Mouse (Mus musculus): Measurements from ENCODE around the gene Gm29666. TPM values are rescaled to one million over a fixed set of nuclear protein-coding genes. Genes with fewer than 3 reads are reported as not detected.
"Not testable (repeated sequence)": the region's sequence is repeated elsewhere in the genome, so short reads cannot be mapped to it uniquely, and the experiment has no call there.

The Gm29666 gene
- total and polyA plus RNA-seq, 2 experiments from 2014 or later, result 0.47 to 0.65 TPM

GRCm38 (mm10) chr15:84922884-84923507, 3.2 kb upstream of the Gm29666 start, which contains the start of gene Nup50:
Nup50 (plus strand) TSS chr15:84923411.
- H3K9ac ChIP-seq (replicated peaks; ENCODE audit: low read length), result peak within 1 kb of the TSS; percentile 95
- DNase-seq (ENCODE audit: low spot score) (peak; percentile 100), ATAC-seq (peak; percentile 92)
- H3K27me3 ChIP-seq (ENCODE audit: insufficient read depth, low read length), result no peaks in the 10 kb centered on the region
- peak within 1 kb of the TSS; percentile 76 for H3K4me2 ChIP-seq (ENCODE audit: low read depth, low read length)
- peak within 1 kb of the TSS; percentile 96 for H3K4me3 ChIP-seq (ENCODE audit: low read length)
- TF ChIP-seq CTCF (IDR thresholded peaks at IDR 0.05; ENCODE audit: low read depth), result no peak
- peak within 1 kb of the TSS; percentile 98 for H3K27ac ChIP-seq
- H3K36me3 ChIP-seq (ENCODE audit: insufficient read depth, low read length), result peaks cover 7% of the 10 kb centered on the region
- H3K4me1 ChIP-seq (ENCODE audit: insufficient read depth, low read length), result peaks cover 11% of the 10 kb centered on the region; the same call in 1 of the 2 replicates
- no peaks in the 10 kb centered on the region for H3K9me3 ChIP-seq (ENCODE audit: low read length)
- 0% methylated on average over 59 of the region's 60 CpGs for WGBS

GRCm38 (mm10) chr15:84913201-84913600, 6.6 kb downstream of the Gm29666 start:
- no peak overlapping the region for H3K27ac ChIP-seq
- no peak overlapping the region for H3K4me2 ChIP-seq (ENCODE audit: low read depth, low read length)
- no peaks in the 10 kb centered on the region for H3K27me3 ChIP-seq (ENCODE audit: insufficient read depth, low read length)
- ATAC-seq (no peak), DNase-seq (ENCODE audit: low spot score) (peak; percentile 39)
- 53% methylated on average over 3 of the region's 3 CpGs for WGBS
- no peaks in the 10 kb centered on the region for H3K4me1 ChIP-seq (ENCODE audit: insufficient read depth, low read length)
- no peak overlapping the region for H3K9ac ChIP-seq (replicated peaks; ENCODE audit: low read length)
- H3K36me3 ChIP-seq (ENCODE audit: insufficient read depth, low read length), result no peaks in the 10 kb centered on the region
- no peak for TF ChIP-seq CTCF (IDR thresholded peaks at IDR 0.05; ENCODE audit: low read depth)
- H3K9me3 ChIP-seq (ENCODE audit: low read length), result 0 out of 2 replicates have a peak, but pooled peaks cover 9% of the 10 kb centered on the region
- H3K4me3 ChIP-seq (ENCODE audit: low read length), result no peak overlapping the region

- no peaks in the 10 kb centered on the region for H3K36me3 ChIP-seq (ENCODE audit: insufficient read depth, low read length)
- no peak for TF ChIP-seq CTCF (IDR thresholded peaks at IDR 0.05; ENCODE audit: low read depth)
- H3K4me3 ChIP-seq (ENCODE audit: low read length), result no peak overlapping the region
- H3K9ac ChIP-seq (replicated peaks; ENCODE audit: low read length), result no peak overlapping the region
- ATAC-seq (no peak), DNase-seq (ENCODE audit: low spot score) (peak; percentile 31)
- 38% methylated on average over 7 of the region's 7 CpGs for WGBS
- H3K9me3 ChIP-seq (ENCODE audit: low read length), result no peaks in the 10 kb centered on the region
- H3K4me1 ChIP-seq (ENCODE audit: insufficient read depth, low read length), result peaks cover under 1% of the 10 kb centered on the region; the same call in 1 of the 2 replicates
- H3K4me2 ChIP-seq (ENCODE audit: low read depth, low read length), result no peak overlapping the region
- no peak overlapping the region for H3K27ac ChIP-seq
- no peaks in the 10 kb centered on the region for H3K27me3 ChIP-seq (ENCODE audit: insufficient read depth, low read length)
These were observed 15.9 kb downstream of the Gm29666 start for GRCm38 (mm10) chr15:84903843-84904385.

GRCm38 (mm10) chr15:84898077-84898476, 21.8 kb downstream of the Gm29666 start:
- Histone ChIP-seq H3K9ac (replicated peaks; ENCODE audit: low read length) (no peak overlapping the region), H3K27me3 (ENCODE audit: insufficient read depth, low read length) (no peaks in the 10 kb centered on the region), H3K36me3 (ENCODE audit: insufficient read depth, low read length) (no peaks in the 10 kb centered on the region), H3K27ac (no peak overlapping the region), H3K9me3 (ENCODE audit: low read length) (no peaks in the 10 kb centered on the region), H3K4me1 (ENCODE audit: insufficient read depth, low read length) (peaks cover 8% of the 10 kb centered on the region; the same call in 1 of the 2 replicates), H3K4me3 (ENCODE audit: low read length) (no peak overlapping the region), H3K4me2 (ENCODE audit: low read depth, low read length) (peak overlapping the region; percentile 32)
- 8% methylated on average over 7 of the region's 7 CpGs for WGBS
- TF ChIP-seq CTCF (IDR thresholded peaks at IDR 0.05; ENCODE audit: low read depth), result no peak
- peak; percentile 75 for DNase-seq (ENCODE audit: low spot score)
- peak; percentile 81 for ATAC-seq

GRCm38 (mm10) chr15:84896664-84897063, 23.2 kb downstream of the Gm29666 start:
- H3K27me3 ChIP-seq (ENCODE audit: insufficient read depth, low read length), result no peaks in the 10 kb centered on the region
- no peak overlapping the region for H3K27ac ChIP-seq
- H3K9me3 ChIP-seq (ENCODE audit: low read length), result no peaks in the 10 kb centered on the region
- no peak overlapping the region for H3K9ac ChIP-seq (replicated peaks; ENCODE audit: low read length)
- TF ChIP-seq CTCF (IDR thresholded peaks at IDR 0.05; ENCODE audit: low read depth), result no peak
- peaks cover 8% of the 10 kb centered on the region; the same call in 1 of the 2 replicates for H3K4me1 ChIP-seq (ENCODE audit: insufficient read depth, low read length)
- H3K36me3 ChIP-seq (ENCODE audit: insufficient read depth, low read length), result no peaks in the 10 kb centered on the region
- no peak for DNase-seq (ENCODE audit: low spot score)
- no peak overlapping the region for H3K4me2 ChIP-seq (ENCODE audit: low read depth, low read length)
- no peak overlapping the region for H3K4me3 ChIP-seq (ENCODE audit: low read length)
- WGBS, result 90% methylated on average over 1 of the region's 1 CpGs
- ATAC-seq, result no peak

- not testable (repeated sequence) for H3K9ac ChIP-seq (replicated peaks; ENCODE audit: low read length); H3K27ac ChIP-seq; H3K27me3 ChIP-seq (ENCODE audit: insufficient read depth, low read length); DNase-seq (ENCODE audit: low spot score); H3K36me3 ChIP-seq (ENCODE audit: insufficient read depth, low read length); H3K4me3 ChIP-seq (ENCODE audit: low read length); H3K4me1 ChIP-seq (ENCODE audit: insufficient read depth, low read length); H3K4me2 ChIP-seq (ENCODE audit: low read depth, low read length); ATAC-seq; H3K9me3 ChIP-seq (ENCODE audit: low read length)
- 77% methylated on average over 10 of the region's 10 CpGs for WGBS
These were observed 23.6 kb downstream of the Gm29666 start for GRCm38 (mm10) chr15:84896216-84896615.

- DNase-seq (ENCODE audit: low spot score), result peak; percentile 89
- ATAC-seq, result peak; percentile 67
- Histone ChIP-seq H3K4me3 (ENCODE audit: low read length) (no peak overlapping the region), H3K9ac (replicated peaks; ENCODE audit: low read length) (no peak overlapping the region), H3K4me1 (ENCODE audit: insufficient read depth, low read length) (no peaks in the 10 kb centered on the region), H3K4me2 (ENCODE audit: low read depth, low read length) (no peak overlapping the region), H3K9me3 (ENCODE audit: low read length) (no peaks in the 10 kb centered on the region), H3K36me3 (ENCODE audit: insufficient read depth, low read length) (no peaks in the 10 kb centered on the region), H3K27me3 (ENCODE audit: insufficient read depth, low read length) (no peaks in the 10 kb centered on the region), H3K27ac (no peak overlapping the region)
- peak; percentile 91 for TF ChIP-seq CTCF (IDR thresholded peaks at IDR 0.05; ENCODE audit: low read depth)
- 2% methylated on average over 3 of the region's 3 CpGs for WGBS
These were observed 28.2 kb downstream of the Gm29666 start for GRCm38 (mm10) chr15:84891658-84892057.
